Mouse (Mus musculus) mesoderm, embryonic 11.5 days (tissue): ENCODE data around the gene Chmp4b.
A peak's percentile ranks its signal among the peaks of the same experiment; 100 is the strongest.

Experiments
- DNase-seq: peaks from one replicate; pipeline ENCODE4 v3.0.0-alpha.2; 2012; ENCODE audit warnings: low read depth, low spot score

The Chmp4b gene

GRCm38 (mm10) chr2:154641176-154641575 is 10.3 kb upstream of the Chmp4b start:
- DNase-seq: no peak

GRCm38 (mm10) chr2:154642005-154642459 is 9.5 kb upstream of the Chmp4b start:
- no peak for DNase-seq

- no peak for DNase-seq
Measured at GRCm38 (mm10) chr2:154642712-154643385, 8.7 kb upstream of the Chmp4b start.

GRCm38 (mm10) chr2:154646634-154647033 is 4.9 kb upstream of the Chmp4b start:
- peak; percentile 17 for DNase-seq

- peak; percentile 77 for DNase-seq
Measured at GRCm38 (mm10) chr2:154648086-154648485, 3.4 kb upstream of the Chmp4b start.

- DNase-seq: no peak
Measured at GRCm38 (mm10) chr2:154650404-154650803, 1.1 kb upstream of the Chmp4b start.

- DNase-seq: no peak
Measured at GRCm38 (mm10) chr2:154654976-154655375, 3.5 kb downstream of the Chmp4b start.

- no peak for DNase-seq
Measured at GRCm38 (mm10) chr2:154655878-154656414, 4.4 kb downstream of the Chmp4b start.

- DNase-seq: peak; percentile 97
Measured at GRCm38 (mm10) chr2:154656710-154657485, 5.4 kb downstream of the Chmp4b start.

- DNase-seq: peak; percentile 22
Measured at GRCm38 (mm10) chr2:154657486-154658237, 6.2 kb downstream of the Chmp4b start.

GRCm38 (mm10) chr2:154659070-154659469 is 7.6 kb downstream of the Chmp4b start:
- DNase-seq: no peak

GRCm38 (mm10) chr2:154659531-154660074 is 8.1 kb downstream of the Chmp4b start:
- no peak for DNase-seq

GRCm38 (mm10) chr2:154668680-154669079 is 17.2 kb downstream of the Chmp4b start:
- no peak for DNase-seq

- no peak for DNase-seq
Measured at GRCm38 (mm10) chr2:154670106-154670505, 18.6 kb downstream of the Chmp4b start.

- no peak for DNase-seq
Measured at GRCm38 (mm10) chr2:154670741-154671140, 19.2 kb downstream of the Chmp4b start.

- DNase-seq: no peak
Measured at GRCm38 (mm10) chr2:154674008-154674407, 22.5 kb downstream of the Chmp4b start.

- peak; percentile 61 for DNase-seq
Measured at GRCm38 (mm10) chr2:154676653-154677609, 25.4 kb downstream of the Chmp4b start.

- peak; percentile 70 for DNase-seq
Measured at GRCm38 (mm10) chr2:154677651-154678139, 26.2 kb downstream of the Chmp4b start.

- DNase-seq: no peak
Measured at GRCm38 (mm10) chr2:154678995-154679394, 27.5 kb downstream of the Chmp4b start.

GRCm38 (mm10) chr2:154680337-154680736 is 28.8 kb downstream of the Chmp4b start:
- DNase-seq: no peak
